Mouse (Mus musculus) embryo, embryonic 11.5 days (tissue): Measurements from ENCODE around the gene Lrsam1.
A peak's percentile ranks its signal among the peaks of the same experiment; 100 is the strongest.

Experiments used
- DNase-seq: peaks from one replicate; pipeline ENCODE4 v3.0.0-alpha.2; 2012; ENCODE audit warnings: low read depth, low spot score

The Lrsam1 gene

GRCm38 (mm10) chr2:32895606-32896106, 65.8 kb downstream of the Lrsam1 start:
- no peak for DNase-seq

GRCm38 (mm10) chr2:32894097-32894496, 67.3 kb downstream of the Lrsam1 start:
- DNase-seq, result no peak

- no peak for DNase-seq
These were observed 68.9 kb downstream of the Lrsam1 start for GRCm38 (mm10) chr2:32892490-32892889.

- no peak for DNase-seq
These were observed 70.1 kb downstream of the Lrsam1 start for GRCm38 (mm10) chr2:32891278-32891677.

- no peak for DNase-seq
These were observed 71.1 kb downstream of the Lrsam1 start for GRCm38 (mm10) chr2:32890280-32890679.

GRCm38 (mm10) chr2:32888551-32888950, 72.9 kb downstream of the Lrsam1 start:
- no peak for DNase-seq

- DNase-seq, result no peak
These were observed 73.4 kb downstream of the Lrsam1 start for GRCm38 (mm10) chr2:32888029-32888428.

GRCm38 (mm10) chr2:32884745-32885144, 76.7 kb downstream of the Lrsam1 start:
- no peak for DNase-seq

GRCm38 (mm10) chr2:32882283-32883043, 79.0 kb downstream of the Lrsam1 start:
- DNase-seq, result no peak

GRCm38 (mm10) chr2:32881723-32882122, 79.7 kb downstream of the Lrsam1 start:
- DNase-seq, result no peak

GRCm38 (mm10) chr2:32881054-32881453, 80.4 kb downstream of the Lrsam1 start:
- DNase-seq, result no peak

GRCm38 (mm10) chr2:32879593-32879992, 81.8 kb downstream of the Lrsam1 start:
- DNase-seq, result no peak

GRCm38 (mm10) chr2:32878396-32878795, 83.0 kb downstream of the Lrsam1 start:
- DNase-seq, result no peak

GRCm38 (mm10) chr2:32877761-32878393, 83.5 kb downstream of the Lrsam1 start:
- DNase-seq, result no peak

GRCm38 (mm10) chr2:32877303-32877702, 84.1 kb downstream of the Lrsam1 start:
- no peak for DNase-seq

GRCm38 (mm10) chr2:32876490-32877302, 84.7 kb downstream of the Lrsam1 start:
- no peak for DNase-seq

- DNase-seq, result peak; percentile 82
These were observed 85.5 kb downstream of the Lrsam1 start, which contains the start of gene Fam129b for GRCm38 (mm10) chr2:32875675-32876489. Gene Fam129b, plus strand, starts transcription at chr2:32876114.
